Mouse (Mus musculus): ENCODE results near the gene Fbxo48.

DNA sequence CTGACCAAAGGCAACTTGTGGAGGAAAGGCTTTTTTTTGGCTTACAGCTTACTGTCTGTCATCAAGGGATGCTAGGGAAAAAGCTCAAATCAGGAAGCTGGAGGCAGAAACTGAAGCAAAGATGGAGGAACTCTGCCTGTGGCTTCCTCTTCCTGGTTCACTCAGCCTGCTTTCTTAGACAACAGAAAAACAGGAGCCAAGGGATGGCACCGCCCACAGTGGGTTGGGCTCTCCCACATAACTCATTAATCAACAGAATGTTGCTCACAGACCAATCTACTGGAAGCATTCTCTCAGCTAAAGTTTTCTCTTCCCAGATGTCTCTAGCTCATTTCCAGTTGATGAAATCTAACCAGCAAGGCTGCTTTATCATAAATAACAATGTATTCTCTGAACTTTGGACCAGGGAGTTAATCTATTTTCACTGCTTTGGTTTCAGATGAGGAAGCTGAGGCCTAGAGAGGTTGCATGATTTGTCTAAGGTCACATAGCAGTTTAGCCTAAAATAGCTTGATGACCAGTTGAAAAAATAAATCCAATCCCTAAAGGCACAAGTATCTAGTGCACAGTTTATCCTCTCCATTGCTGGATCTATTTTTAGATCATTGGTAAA, 43.6 kb upstream of the Fbxo48 start:
- TF ChIP-seq CTCF (IDR thresholded peaks at IDR 0.05; ENCODE audit: control insufficient read depth, insufficient read depth, low read length) (no peak), POLR2A (IDR thresholded peaks at IDR 0.05; ENCODE audit: borderline replicate concordance, control insufficient read depth, low read depth, low read length) (no peak)
